Mouse (Mus musculus): Measurements from ENCODE around the gene Bhlhe23. TPM values are rescaled to one million over a fixed set of nuclear protein-coding genes. Genes with fewer than 3 reads are reported as not detected.

Gene Bhlhe23
- total RNA-seq, 2 experiments from 2014 or later = not detected

DNA sequence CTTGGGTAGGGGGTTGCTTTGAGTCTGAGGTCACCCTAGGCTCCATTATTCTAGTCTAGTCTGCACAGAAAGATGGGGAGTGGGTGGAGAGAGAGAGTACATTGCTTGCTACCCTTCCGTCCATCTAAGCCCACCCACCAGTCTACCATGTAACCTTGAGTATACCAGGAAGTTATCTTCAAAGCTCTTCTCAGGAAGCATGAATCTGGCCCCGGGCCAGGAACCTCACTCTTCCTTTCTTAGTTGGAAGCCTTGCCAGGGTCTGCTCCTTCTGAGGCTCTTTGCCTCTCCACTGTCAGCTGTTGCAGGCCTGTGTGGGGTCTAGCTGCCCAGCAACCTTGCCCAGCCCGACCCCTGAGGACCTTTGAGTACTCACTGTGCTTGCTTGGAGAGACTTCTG lies 45.7 kb downstream of the Bhlhe23 start:
- intact Hi-C loops (cut with DNase I) = no loop called here
- no peak for DNase-seq

GRCm38 (mm10) chr2:180727613-180728021 lies 49.1 kb downstream of the Bhlhe23 start:
- intact Hi-C loops (cut with DNase I) = no loop called here
- no peak for DNase-seq

DNA sequence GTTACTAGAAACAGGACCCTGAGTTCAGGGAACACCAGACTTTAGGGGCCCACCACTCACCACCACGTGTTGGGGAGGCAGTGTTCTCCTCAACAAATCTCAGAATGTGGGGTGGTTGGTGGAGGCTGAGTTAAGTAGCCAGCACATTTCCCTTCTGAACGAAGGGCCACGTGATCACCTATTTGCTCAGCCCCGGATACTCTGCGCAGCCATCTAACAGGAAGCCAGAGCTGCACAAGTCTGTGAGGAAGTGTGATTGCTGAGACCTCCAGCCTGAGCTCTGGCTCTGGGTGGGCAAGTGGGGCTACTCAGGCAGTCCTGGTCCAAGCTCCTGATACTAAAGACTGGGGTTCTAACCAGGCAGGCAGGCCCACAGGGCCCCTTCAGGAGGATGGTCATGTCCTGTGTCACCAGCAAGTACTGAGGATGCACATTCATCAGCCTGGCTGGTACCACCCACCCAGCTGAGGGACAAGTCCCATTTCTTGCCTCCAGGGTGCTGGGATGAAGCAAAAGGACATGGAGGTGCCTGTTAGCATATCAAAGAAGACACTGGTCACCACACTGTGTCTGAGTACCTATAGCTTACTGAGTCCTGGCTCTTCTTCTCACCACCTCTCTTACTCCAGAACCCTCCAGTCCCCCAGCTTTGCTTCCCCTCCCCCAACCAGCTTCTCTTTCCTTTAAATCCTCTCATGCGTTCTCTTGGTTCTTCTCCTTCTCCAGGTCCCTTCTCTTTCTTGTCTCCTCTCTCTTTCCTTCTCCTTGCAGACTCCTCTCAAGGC lies 49.9 kb downstream of the Bhlhe23 start:
- DNase-seq = no peak
- intact Hi-C loops (cut with DNase I) = no loop called here

- no peak for DNase-seq
- intact Hi-C loops (cut with DNase I) = no loop called here
Measured at GRCm38 (mm10) chr2:180725856-180726629, 50.7 kb downstream of the Bhlhe23 start.

- intact Hi-C loops (cut with DNase I) = no loop called here
- DNase-seq = no peak
Measured at GRCm38 (mm10) chr2:180725414-180725778, 51.3 kb downstream of the Bhlhe23 start.

GRCm38 (mm10) chr2:180724585-180725413 lies 51.9 kb downstream of the Bhlhe23 start, which contains the start of gene Slc17a9:
TSS of gene Slc17a9 (plus strand) at chr2:180725263.
- intact Hi-C loops (cut with DNase I) = no loop called here
- no peak for DNase-seq

Other genes starting within 250 kb of the Bhlhe23 start
- gene Mrgbp, start 195.6 kb downstream of the Bhlhe23 start, total RNA-seq (2021) = 10 to 100 TPM; 25.9 to 28.9 TPM
- 10 to 100 TPM; 76.3 to 79.2 TPM for gene Ogfr, start 187.7 kb downstream of the Bhlhe23 start, total RNA-seq (2021)
- 10 to 100 TPM; 22.5 to 22.6 TPM for gene Col9a3, start 179.1 kb downstream of the Bhlhe23 start, total RNA-seq (2021)
- gene Tcfl5, start 134.2 kb downstream of the Bhlhe23 start, total RNA-seq (2021) = 1 to 10 TPM; 2.7 to 3.7 TPM
- gene Dido1, start 66.9 kb downstream of the Bhlhe23 start, total RNA-seq (2021) = 10 to 100 TPM; 60.8 to 61.4 TPM
- gene Gid8, start 66.8 kb downstream of the Bhlhe23 start, total RNA-seq (2021) = 10 to 100 TPM; 66.3 to 67.5 TPM
- under 1 TPM; 0.44 to 0.50 TPM for gene Slc17a9, start 51.6 kb downstream of the Bhlhe23 start, total RNA-seq (2021)
- gene Ythdf1, start 144.0 kb upstream of the Bhlhe23 start, total RNA-seq (2021) = 10 to 100 TPM; 54.8 to 66.4 TPM
- not detected for gene Birc7, start 152.1 kb upstream of the Bhlhe23 start, total RNA-seq (2021)
- 10 to 100 TPM; 31.0 to 33.5 TPM for gene Nkain4, start 177.8 kb upstream of the Bhlhe23 start, total RNA-seq (2021)
- gene Arfgap1, start 190.3 kb upstream of the Bhlhe23 start, total RNA-seq (2021) = 100 to 1,000 TPM; 103 to 119 TPM
- gene Col20a1, start 209.6 kb upstream of the Bhlhe23 start, total RNA-seq (2021) = under 1 TPM; 0.50 to 0.87 TPM